Mouse (Mus musculus) CH12.LX (cell line): ENCODE measurements around the gene Actb. TPM values are rescaled to one million over a fixed set of nuclear protein-coding genes. Genes with fewer than 3 reads are reported as not detected.
A peak's percentile ranks its signal among the peaks of the same experiment; 100 is the strongest.

Experiments
- DNase-seq: peaks from one replicate; pipeline ENCODE4 v3.0.0-alpha.2; 2013; ENCODE audit errors: extremely low read depth
- H3K27ac ChIP-seq: 2 replicates; pipeline ENCODE4 v1.5.1; 2012; ENCODE audit warnings: low read depth, mild to moderate bottlenecking, control low read depth, moderate library complexity; ENCODE audit not compliant: insufficient read depth
- H3K27me3 ChIP-seq: replicated peaks from 2 replicates; pipeline ENCODE3; 2012; ENCODE audit warnings: inconsistent platforms
- H3K36me3 ChIP-seq, 2 experiments: replicated peaks in 1 of 2; 2 replicates each; pipeline versions ENCODE3 to v1.6.1; 2012; ENCODE audit warnings: inconsistent platforms in 1 of 2, low read length in 1 of 2, mild to moderate bottlenecking in 1 of 2, mixed read lengths in 1 of 2, moderate library complexity in 1 of 2; ENCODE audit not compliant: control insufficient read depth in 1 of 2, insufficient read depth in 1 of 2
- H3K4me1 ChIP-seq, 2 experiments: 2 replicates each; pipeline ENCODE4 v1.6.1; 2012; ENCODE audit warnings: inconsistent platforms in 1 of 2, moderate library complexity in 1 of 2; ENCODE audit not compliant: insufficient read depth in 2 of 2, control insufficient read depth in 1 of 2
- H3K4me2 ChIP-seq: 2 replicates; pipeline ENCODE4 v1.6.1; 2012; ENCODE audit warnings: low read depth, mild to moderate bottlenecking, control low read depth; ENCODE audit not compliant: poor library complexity, insufficient read depth, severe bottlenecking
- H3K4me3 ChIP-seq, 3 experiments: fragments of 150-350 bp in 1 of 3; sonication (generic) in 1 of 3; replicated peaks in 1 of 3; 2 replicates each; pipeline versions ENCODE3 to v1.5.1; 2011 to 2012; ENCODE audit warnings: low read depth in 2 of 3, low read length in 2 of 3, mild to moderate bottlenecking in 2 of 3, moderate library complexity in 2 of 3, control low read depth in 1 of 3, improper control_type of control experiment in 1 of 3, inconsistent platforms in 1 of 3, mixed read lengths in 1 of 3; ENCODE audit not compliant: poor library complexity in 1 of 3
- H3K79me2 ChIP-seq: replicated peaks from 2 replicates; pipeline ENCODE4 v1.6.1; 2012; ENCODE audit warnings: mild to moderate bottlenecking, moderate library complexity; ENCODE audit not compliant: control insufficient read depth, poor library complexity, insufficient read depth, severe bottlenecking; ENCODE audit errors: extremely low read depth
- H3K9ac ChIP-seq: 2 replicates; pipeline ENCODE4 v1.6.1; 2012; ENCODE audit warnings: low read depth, mild to moderate bottlenecking, control low read depth, moderate library complexity; ENCODE audit not compliant: insufficient read depth
- H3K9me3 ChIP-seq: replicated peaks from 2 replicates; pipeline ENCODE3; 2012; ENCODE audit warnings: low read length, inconsistent platforms, mixed read lengths
- CHD1 ChIP-seq: IDR thresholded peaks from 2 replicates; pipeline ENCODE4 v1.6.1; 2012; ENCODE audit warnings: low read depth, low read length, improper control_type of control experiment, inconsistent platforms
- E2F4 ChIP-seq: IDR thresholded peaks from 2 replicates; pipeline ENCODE4 v1.6.1; 2011; ENCODE audit warnings: low read depth, low read length, improper control_type of control experiment; ENCODE audit not compliant: insufficient replicate concordance
- ELF1 ChIP-seq: IDR thresholded peaks from 2 replicates; pipeline ENCODE4 v1.6.1; 2014; ENCODE audit warnings: low read depth, mild to moderate bottlenecking, inconsistent platforms, low read length, improper control_type of control experiment
- EP300 ChIP-seq: IDR thresholded peaks from 2 replicates; pipeline ENCODE4 v1.6.1; 2011; ENCODE audit warnings: low read length, improper control_type of control experiment
- ETS1 ChIP-seq: conservative IDR thresholded peaks from 2 replicates; pipeline ENCODE4 v1.6.1; 2012; ENCODE audit warnings: low read depth, mild to moderate bottlenecking, inconsistent platforms, low read length, improper control_type of control experiment, moderate library complexity
- HCFC1 ChIP-seq: IDR thresholded peaks from 2 replicates; pipeline ENCODE4 v1.6.1; 2012; ENCODE audit warnings: low read depth, mild to moderate bottlenecking, inconsistent platforms, low read length, improper control_type of control experiment
- IRF4 ChIP-seq: IDR thresholded peaks from 2 replicates; pipeline ENCODE4 v1.6.1; 2014; ENCODE audit warnings: low read depth, mild to moderate bottlenecking, inconsistent platforms, low read length, improper control_type of control experiment
- JUND ChIP-seq: conservative IDR thresholded peaks from 2 replicates; pipeline ENCODE4 v1.6.1; 2011; ENCODE audit warnings: low read depth, low read length, improper control_type of control experiment
- KAT2A ChIP-seq: IDR thresholded peaks from 2 replicates; pipeline ENCODE4 v1.6.1; 2012; ENCODE audit warnings: low read length, improper control_type of control experiment, inconsistent platforms; ENCODE audit not compliant: insufficient replicate concordance
- MEF2A ChIP-seq: IDR thresholded peaks from 2 replicates; pipeline ENCODE4 v1.6.1; 2014; ENCODE audit warnings: low read depth, mild to moderate bottlenecking, inconsistent platforms, low read length, improper control_type of control experiment, borderline replicate concordance
- MYC ChIP-seq: IDR thresholded peaks from 2 replicates; pipeline ENCODE4 v1.6.1; 2011; ENCODE audit warnings: low read depth, mild to moderate bottlenecking, improper control_type of control experiment, low read length
- NELFE ChIP-seq: IDR thresholded peaks from 2 replicates; pipeline ENCODE4 v1.6.1; 2011; ENCODE audit warnings: low read depth, low read length, improper control_type of control experiment
- NRF1 ChIP-seq: IDR thresholded peaks from 2 replicates; pipeline ENCODE4 v1.6.1; 2014; ENCODE audit warnings: low read depth, mild to moderate bottlenecking, inconsistent platforms, low read length, improper control_type of control experiment, moderate library complexity
- POLR2A ChIP-seq: IDR thresholded peaks from 2 replicates; pipeline ENCODE4 v1.6.1; 2011; ENCODE audit warnings: low read depth, mild to moderate bottlenecking, improper control_type of control experiment, low read length
- RAD21 ChIP-seq: IDR thresholded peaks from 2 replicates; pipeline ENCODE4 v1.6.1; 2011; ENCODE audit warnings: low read depth, mild to moderate bottlenecking, low read length, improper control_type of control experiment, moderate library complexity
- SMC3 ChIP-seq: IDR thresholded peaks from 2 replicates; pipeline ENCODE4 v1.6.1; 2011; ENCODE audit warnings: low read depth, low read length, improper control_type of control experiment
- USF1 ChIP-seq: IDR thresholded peaks from 2 replicates; pipeline ENCODE4 v1.6.1; 2014; ENCODE audit warnings: low read depth, mild to moderate bottlenecking, inconsistent platforms, low read length, improper control_type of control experiment
- USF2 ChIP-seq: conservative IDR thresholded peaks from 2 replicates; pipeline ENCODE4 v1.6.1; 2011; ENCODE audit warnings: low read depth, low read length, improper control_type of control experiment
- ZC3H11A ChIP-seq: IDR thresholded peaks from 2 replicates; pipeline ENCODE4 v1.6.1; 2012; ENCODE audit warnings: low read depth, mild to moderate bottlenecking, inconsistent platforms, low read length, improper control_type of control experiment
- dilution Hi-C: fragments of 300-500 bp; cut with MboI; formaldehyde crosslinking; loops from 2 replicates; pipeline ENCODE4 v1.14.3; 2020; ENCODE audit warnings: low sequenced_read_pairs; ENCODE audit not compliant: extremely low pct_unique_long_range_greater_than_20kb, extremely low pct_ligation_motif_present
- in situ Hi-C: fragments of 300-500 bp; cut with MboI; formaldehyde crosslinking; loops from 3 replicates; pipeline ENCODE4 v1.14.3; 2019; ENCODE audit warnings: low sequenced_read_pairs, low pct_ligation_motif_present, low pct_unique_long_range_greater_than_20kb, mixed read lengths
- polyA plus RNA-seq: library from polyadenylated mRNA; unstranded; fragments of >175 nt; gene quantifications from 2 replicates; pipeline ENCODE4 v1.2.1, GENCODE M21; 2012; ENCODE audit warnings: low read depth; ENCODE audit not compliant: insufficient read length
- total RNA-seq, 2 experiments: library from RNA; depleted of rRNA; stranded (reverse); fragments of 300-350 nt in 1 of 2; fragments of >200 nt in 1 of 2; gene quantifications; 2 replicates each; pipeline ENCODE4 v1.2.3; 2012 to 2014

Gene Actb
- total and polyA plus RNA-seq, 3 experiments: 3,882 to 5,048 (median 4,756) TPM

- TF ChIP-seq POLR2A: peak; percentile 65
Measured at GRCm38 (mm10) chr5:142920311-142921073, 13.9 kb upstream of the Actb start (continued).

GRCm38 (mm10) chr5:142917402-142917801 is 10.8 kb upstream of the Actb start:
- Histone ChIP-seq H3K4me2 (no peak overlapping the region), H3K27ac (no peak overlapping the region), H3K9ac (no peak overlapping the region), H3K9me3 (no peaks in the 10 kb centered on the region), H3K4me1 (peaks cover 14 to 38% of the 10 kb centered on the region in 2 experiments), H3K79me2 (no peaks in the 10 kb centered on the region), H3K36me3 (no peaks in the 10 kb centered on the region), H3K27me3 (no peaks in the 10 kb centered on the region), H3K4me3 (no peak overlapping the region)
- no peak for DNase-seq
- dilution Hi-C loops (no loop called here), in situ Hi-C loops (no loop called here)
- TF ChIP-seq CHD1: no peak
- no peak for TF ChIP-seq ELF1
- no peak for TF ChIP-seq NRF1
- TF ChIP-seq USF1: no peak
- TF ChIP-seq ETS1: no peak
- TF ChIP-seq SMC3: no peak
- TF ChIP-seq IRF4: no peak
- no peak for TF ChIP-seq HCFC1
- no peak for TF ChIP-seq MEF2A
- TF ChIP-seq MYC: no peak
- no peak for TF ChIP-seq ZC3H11A
- no peak for TF ChIP-seq JUND
- TF ChIP-seq E2F4: no peak
- TF ChIP-seq USF2: no peak

GRCm38 (mm10) chr5:142916593-142916992 is 10.0 kb upstream of the Actb start:
- Histone ChIP-seq H3K4me3 (no peak overlapping the region), H3K79me2 (no peaks in the 10 kb centered on the region), H3K9ac (no peak overlapping the region), H3K36me3 (no peaks in the 10 kb centered on the region), H3K27me3 (no peaks in the 10 kb centered on the region), H3K27ac (no peak overlapping the region), H3K4me1 (peaks cover 21 to 40% of the 10 kb centered on the region in 2 experiments), H3K9me3 (no peaks in the 10 kb centered on the region), H3K4me2 (no peak overlapping the region)
- DNase-seq: no peak
- in situ Hi-C loops (no loop called here), dilution Hi-C loops (no loop called here)
- TF ChIP-seq RAD21 (no peak), KAT2A (no peak), EP300 (no peak), NELFE (no peak), SMC3 (no peak), USF2 (no peak), MYC (no peak)
